Mouse (Mus musculus) hindbrain, embryonic 12.5 days (tissue): ENCODE measurements around the gene Cwh43. TPM values are rescaled to one million over a fixed set of nuclear protein-coding genes. Genes with fewer than 3 reads are reported as not detected.

Experiments used
- ATAC-seq: fragments of 200-750 bp; cut with Nextera tagmentation; 2 replicates; pipeline ENCODE4 v1.8.0; 2017; ENCODE audit warnings: moderate TSS enrichment; ENCODE audit not compliant: low FRiP score
- H3K27ac ChIP-seq: fragments of 300-500 bp; sonication (generic); 2 replicates; pipeline ENCODE4 v1.5.1; 2016; ENCODE audit warnings: mild to moderate bottlenecking
- H3K27me3 ChIP-seq: fragments of 300-500 bp; sonication (generic); 2 replicates; pipeline ENCODE4 v1.6.1; 2016; ENCODE audit warnings: mild to moderate bottlenecking
- H3K36me3 ChIP-seq: fragments of 300-500 bp; sonication (generic); 2 replicates; pipeline ENCODE4 v1.6.1; 2016; ENCODE audit warnings: mild to moderate bottlenecking
- H3K4me1 ChIP-seq: fragments of 300-500 bp; sonication (generic); 2 replicates; pipeline ENCODE4 v1.6.1; 2016
- H3K4me2 ChIP-seq: fragments of 300-500 bp; sonication (generic); replicated peaks from 2 replicates; pipeline ENCODE4 v1.6.1; 2016; ENCODE audit warnings: mild to moderate bottlenecking
- H3K4me3 ChIP-seq: fragments of 300-500 bp; sonication (generic); 2 replicates; pipeline ENCODE4 v1.5.1; 2016; ENCODE audit warnings: mild to moderate bottlenecking
- H3K9ac ChIP-seq: fragments of 300-500 bp; sonication (generic); 2 replicates; pipeline ENCODE4 v1.6.1; 2016; ENCODE audit warnings: mild to moderate bottlenecking, moderate library complexity
- H3K9me3 ChIP-seq: fragments of 300-500 bp; sonication (generic); replicated peaks from 2 replicates; pipeline ENCODE4 v1.6.1; 2016; ENCODE audit warnings: mild to moderate bottlenecking
- WGBS: fragments of 180-500 bp; shearing (Covaris S2); methylation state at CpG from one replicate; pipeline ENCODE4 v1.1.7; 2016; 5-methylcytosine and 5-hydroxymethylcytosine counted together
- polyA plus RNA-seq: library from polyadenylated mRNA; unstranded; fragments of >200 nt; fragmentation: Nextera tagmentation; extraction: Ambion mirVana; gene quantifications from 2 replicates; pipeline ENCODE4 v1.2.1, GENCODE M21; 2016

Gene Cwh43
- polyA plus RNA-seq, 1 experiment from 2014 or later = not detected

DNA sequence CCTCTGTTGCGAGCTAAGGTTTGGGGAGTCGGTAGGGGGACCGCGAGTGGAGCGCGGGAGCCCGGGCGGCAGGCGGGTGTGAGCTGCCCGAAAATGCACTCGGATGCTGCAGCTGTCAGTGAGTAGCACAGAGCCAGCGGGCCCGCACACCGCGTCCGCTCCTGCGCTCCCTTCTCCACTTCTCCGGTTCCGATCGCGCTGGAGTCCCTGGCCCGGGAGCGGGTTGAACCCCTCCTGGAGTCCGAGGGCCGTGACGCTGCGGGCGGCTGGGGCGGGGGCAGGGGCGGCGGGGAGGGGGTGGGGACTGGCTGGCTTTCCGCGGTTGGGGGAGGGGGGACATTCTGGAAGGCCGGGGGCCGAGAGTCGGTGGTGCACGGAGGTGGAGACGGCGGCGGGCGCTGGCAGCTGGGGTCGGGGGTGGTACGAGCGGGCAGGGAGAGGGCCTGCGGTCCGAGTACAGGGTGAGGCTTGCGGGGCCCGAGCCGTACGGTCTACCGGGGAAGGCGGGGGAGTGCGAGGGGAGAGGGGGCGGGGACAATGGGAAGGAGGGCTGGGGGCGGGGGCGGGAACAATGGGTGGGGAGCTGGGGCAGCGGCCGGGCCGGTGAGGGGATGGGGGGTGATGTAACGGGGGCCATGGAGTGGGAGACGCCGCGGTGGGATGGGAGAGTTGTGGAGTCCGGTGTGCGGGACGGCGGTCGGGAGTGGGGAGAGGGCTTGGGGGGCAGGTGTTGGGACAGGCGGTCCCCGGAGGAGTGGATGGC is 85.4 kb downstream of the Cwh43 start:
- 1% methylated on average over 67 of the region's 70 CpGs for WGBS
- H3K27ac ChIP-seq = peak overlapping the region; percentile 95
- peak overlapping the region; percentile 94 for H3K4me2 ChIP-seq
- no peaks in the 10 kb centered on the region for H3K9me3 ChIP-seq
- ATAC-seq = peak; percentile 46
- no peaks in the 10 kb centered on the region for H3K27me3 ChIP-seq
- peak overlapping the region; percentile 87 for H3K9ac ChIP-seq
- no peaks in the 10 kb centered on the region for H3K36me3 ChIP-seq
- H3K4me3 ChIP-seq = peak overlapping the region; percentile 90
- peaks cover 9% of the 10 kb centered on the region for H3K4me1 ChIP-seq

DNA sequence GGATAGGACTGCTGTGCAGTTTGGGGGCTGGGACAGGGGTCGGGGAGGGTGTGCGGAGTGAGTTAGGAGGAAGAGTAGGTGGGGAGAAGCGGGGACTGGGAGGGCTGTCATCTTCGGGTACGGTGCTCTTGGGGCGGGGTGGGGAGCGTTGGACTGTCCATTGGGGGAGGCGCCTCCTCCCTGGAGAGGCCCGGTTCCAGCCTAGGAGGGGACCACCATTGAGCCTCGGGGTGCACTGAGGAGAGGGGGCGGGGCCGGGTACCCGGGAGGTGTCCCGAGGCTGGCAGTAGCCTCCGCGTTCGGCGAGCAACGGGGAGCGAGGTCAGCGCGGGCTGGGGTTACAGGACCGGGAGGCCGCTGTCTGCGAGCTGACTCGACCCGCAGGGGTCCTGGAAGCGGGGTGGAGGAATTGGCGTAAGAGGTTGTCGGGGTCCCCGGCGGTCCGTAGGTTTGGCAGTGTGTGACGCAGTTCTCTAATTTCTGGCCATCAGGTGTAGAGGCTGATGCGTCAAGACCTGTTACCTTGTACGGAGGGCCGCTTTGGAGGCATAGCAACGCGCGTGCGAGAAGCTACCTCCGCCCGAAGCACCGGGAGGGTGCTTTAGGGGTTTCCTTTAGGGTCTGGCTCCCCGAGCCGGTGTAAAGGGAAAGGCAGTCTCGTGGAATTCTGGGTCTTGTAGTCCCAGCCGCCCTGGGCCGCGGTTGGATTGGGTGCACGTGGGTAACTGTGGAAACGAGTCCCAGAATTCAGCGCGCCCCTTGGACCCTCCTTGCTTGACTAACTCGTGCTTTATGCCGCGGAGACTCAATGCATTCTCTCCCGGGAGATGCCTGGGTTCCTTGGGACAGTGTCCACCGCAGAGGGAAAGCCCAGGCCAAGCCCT is 86.2 kb downstream of the Cwh43 start:
- Histone ChIP-seq H3K9ac (peak overlapping the region; percentile 87), H3K36me3 (no peaks in the 10 kb centered on the region), H3K27me3 (no peaks in the 10 kb centered on the region), H3K4me3 (peak overlapping the region; percentile 90), H3K4me1 (peaks cover 9% of the 10 kb centered on the region), H3K9me3 (no peaks in the 10 kb centered on the region), H3K27ac (peak overlapping the region; percentile 95), H3K4me2 (peak overlapping the region; percentile 94)
- under 1% methylated on average over 56 of the region's 59 CpGs for WGBS
- ATAC-seq = peak; percentile 59

DNA sequence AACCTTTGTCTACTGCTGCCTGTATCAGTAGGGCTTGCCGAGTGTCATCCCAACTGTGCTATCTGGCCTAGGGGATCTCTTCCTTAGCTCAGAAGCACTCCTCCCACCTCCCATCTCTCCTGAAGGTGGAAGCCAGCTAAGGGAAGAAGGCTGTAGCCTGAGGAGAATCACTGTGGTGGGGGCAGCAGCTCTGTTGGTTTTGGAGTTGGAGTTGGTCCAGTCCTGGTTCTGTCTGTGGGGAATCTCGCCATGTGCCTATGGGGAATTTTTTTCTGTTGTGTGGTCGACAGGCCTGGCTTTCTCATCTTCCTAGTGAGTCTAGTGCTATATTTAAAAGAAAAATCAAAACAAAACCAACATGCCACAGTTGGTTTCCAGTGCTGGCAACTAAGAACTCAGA is 91.5 kb downstream of the Cwh43 start:
- no peak overlapping the region for H3K27ac ChIP-seq
- no peaks in the 10 kb centered on the region for H3K27me3 ChIP-seq
- H3K4me2 ChIP-seq = no peak overlapping the region
- no peak for ATAC-seq
- 80% methylated on average over 3 of the region's 3 CpGs for WGBS
- H3K4me3 ChIP-seq = no peak overlapping the region
- peaks cover 16% of the 10 kb centered on the region for H3K4me1 ChIP-seq
- no peaks in the 10 kb centered on the region for H3K9me3 ChIP-seq
- no peak overlapping the region for H3K9ac ChIP-seq
- H3K36me3 ChIP-seq = no peaks in the 10 kb centered on the region

DNA sequence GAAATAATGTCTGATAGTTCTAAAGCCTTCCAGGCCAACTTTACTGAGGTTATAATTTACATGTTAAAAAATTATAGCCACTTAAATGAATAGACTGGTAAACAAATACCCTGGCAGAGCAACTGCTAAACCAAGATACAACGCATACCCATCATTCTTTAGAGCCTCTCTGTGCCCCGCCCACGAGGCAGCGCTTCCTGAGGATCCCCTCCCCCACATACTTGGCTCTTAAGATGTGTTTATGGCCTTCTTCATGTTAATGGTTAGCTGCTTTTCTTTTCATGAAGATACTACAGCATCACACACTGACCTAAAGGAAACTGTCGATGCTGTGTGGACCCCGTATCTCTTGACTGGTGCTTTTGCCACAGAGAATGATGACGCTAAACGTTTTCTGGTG is 92.7 kb downstream of the Cwh43 start:
- no peak overlapping the region for H3K4me3 ChIP-seq
- ATAC-seq = no peak
- H3K36me3 ChIP-seq = no peaks in the 10 kb centered on the region
- H3K9me3 ChIP-seq = no peaks in the 10 kb centered on the region
- no peak overlapping the region for H3K4me2 ChIP-seq
- 80% methylated on average over 8 of the region's 8 CpGs for WGBS
- H3K27me3 ChIP-seq = no peaks in the 10 kb centered on the region
- H3K4me1 ChIP-seq = peaks cover 19% of the 10 kb centered on the region
- H3K9ac ChIP-seq = no peak overlapping the region
- H3K27ac ChIP-seq = no peak overlapping the region

DNA sequence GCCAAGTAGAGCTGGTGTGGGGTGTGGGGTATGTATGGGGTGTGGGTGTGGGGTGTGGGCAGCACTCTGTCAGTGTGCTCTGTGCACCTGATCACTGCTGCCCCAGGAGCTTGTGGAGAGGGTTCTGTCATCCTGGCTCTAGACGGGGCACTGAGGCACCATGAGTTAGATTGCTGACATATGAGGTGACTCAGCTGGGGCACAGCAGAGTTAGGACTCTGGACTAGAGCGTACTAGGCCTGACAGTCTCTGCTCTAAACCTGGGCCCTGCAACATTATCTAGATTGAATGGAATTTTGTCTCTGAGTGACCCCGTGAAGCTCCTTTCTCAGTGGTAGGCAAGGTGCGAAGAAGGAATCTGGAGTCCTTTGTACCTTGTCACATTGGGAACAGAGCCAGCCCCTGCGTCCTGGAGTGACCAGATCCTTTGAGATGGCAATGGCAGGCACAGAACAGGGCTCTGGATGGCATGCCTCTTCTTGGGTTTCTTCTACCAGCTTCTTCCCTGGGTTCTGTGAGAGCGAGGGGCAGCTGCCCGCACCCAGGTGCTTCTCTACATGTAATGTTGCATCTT is 95.1 kb downstream of the Cwh43 start:
- Histone ChIP-seq H3K36me3 (no peaks in the 10 kb centered on the region), H3K4me3 (no peak overlapping the region), H3K9ac (0 out of 2 replicates have a peak overlapping the region, but pooled peaks have one; percentile 5), H3K4me2 (no peak overlapping the region), H3K27me3 (no peaks in the 10 kb centered on the region), H3K4me1 (peaks cover 19% of the 10 kb centered on the region), H3K9me3 (no peaks in the 10 kb centered on the region), H3K27ac (no peak overlapping the region)
- ATAC-seq = no peak
- WGBS = 90% methylated on average over 7 of the region's 7 CpGs

DNA sequence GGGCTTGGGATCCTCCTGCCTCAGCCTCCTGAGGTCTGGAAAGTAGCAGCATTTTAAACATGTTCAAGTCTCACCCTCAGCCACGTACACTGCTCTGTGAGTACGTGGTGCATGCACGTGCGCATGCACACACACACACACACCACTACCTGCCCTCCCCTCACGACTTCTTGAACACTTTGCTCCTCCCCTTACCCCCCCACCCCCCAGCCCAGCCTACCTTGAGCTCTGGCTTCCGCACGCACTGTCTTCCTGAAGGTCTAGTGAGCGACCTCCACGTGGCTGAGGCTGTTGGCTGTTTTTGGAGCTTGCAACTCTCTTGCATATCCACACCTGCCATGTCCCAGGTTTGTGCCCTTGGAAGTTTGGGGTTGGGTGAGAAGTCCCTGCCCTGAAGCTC is 96.5 kb downstream of the Cwh43 start:
- Histone ChIP-seq H3K9ac (no peak overlapping the region), H3K4me3 (no peak overlapping the region), H3K4me1 (peaks cover 21% of the 10 kb centered on the region), H3K27me3 (no peaks in the 10 kb centered on the region), H3K4me2 (no peak overlapping the region), H3K36me3 (no peaks in the 10 kb centered on the region), H3K9me3 (no peaks in the 10 kb centered on the region), H3K27ac (no peak overlapping the region)
- no peak for ATAC-seq
- WGBS = 89% methylated on average over 9 of the region's 9 CpGs

Other genes with a start within 250 kb of the Cwh43 start
- gene Fryl, start 149.5 kb upstream of the Cwh43 start, polyA plus RNA-seq = 47.4 and 47.9 TPM in 2 replicates
- 195 and 207 TPM in 2 replicates for gene Ociad1, start 113.3 kb upstream of the Cwh43 start, polyA plus RNA-seq
- gene Ociad2, start 65.0 kb upstream of the Cwh43 start, polyA plus RNA-seq = 12.7 and 16.4 TPM in 2 replicates
- gene Dcun1d4, start 74.9 kb downstream of the Cwh43 start, polyA plus RNA-seq = 58.4 and 67.4 TPM in 2 replicates
- gene Lrrc66, start 226.5 kb downstream of the Cwh43 start, polyA plus RNA-seq = not detected in 2 replicates
- gene Sgcb, start 241.7 kb downstream of the Cwh43 start, polyA plus RNA-seq = 26.5 and 29.1 TPM in 2 replicates
- 0.90 and 1.1 TPM in 2 replicates for gene Spata18, start 245.3 kb downstream of the Cwh43 start, polyA plus RNA-seq